8 mouse cellular contexts compared by ENCODE assay signal in genomic region chr1:192094451-192095170, GRCm38 (mm10). TPM values are rescaled to one million over a fixed set of nuclear protein-coding genes. Genes with fewer than 3 reads are reported as not detected.
DNase-seq lines count a peak whose midpoint lies in the region; ATAC-seq and TF ChIP-seq lines count a peak whose summit lies in the region.

No protein-coding gene starts in this region.

- H3K4me2 ChIP-seq in forebrain, embryonic 13.5 days, result no peak overlapping the region
- H3K4me2 ChIP-seq in lung, postnatal 0 days (replicated peaks; ENCODE audit: low read depth, low read length), result no peak overlapping the region

- no peaks in the 10 kb centered on the region for H3K9me3 ChIP-seq in forebrain, embryonic 10.5 days
- no peaks in the 10 kb centered on the region for H3K9me3 ChIP-seq in forebrain, embryonic 13.5 days (replicated peaks)
- no peaks in the 10 kb centered on the region for H3K9me3 ChIP-seq in lung, postnatal 0 days (ENCODE audit: low read length)

- H3K36me3 ChIP-seq in forebrain, embryonic 10.5 days (replicated peaks), result peaks cover 9% of the 10 kb centered on the region
- H3K36me3 ChIP-seq in forebrain, embryonic 13.5 days (ENCODE audit: poor library complexity, severe bottlenecking), result peaks cover 4% of the 10 kb centered on the region; the same call in 1 of the 2 replicates
- no peaks in the 10 kb centered on the region for H3K36me3 ChIP-seq in lung, postnatal 0 days (ENCODE audit: insufficient read depth, low read length)

- DNase-seq in forebrain, embryonic 10.5 days (ENCODE audit: extremely low spot score, low spot score), result peak; percentile 48
- peak; percentile 79 for DNase-seq in urinary bladder, postnatal 14 days (ENCODE audit: low spot score)
- DNase-seq in urinary bladder, adult 18-20 months (ENCODE audit: low spot score in 2 of 2), result no peak
- peak; percentile 84 for DNase-seq in embryo, embryonic 10 days (ENCODE audit: low spot score)
- DNase-seq in kidney, adult 9 months, result peak; percentile 88
- peak; percentile 78 for DNase-seq in lung, postnatal 0 days (ENCODE audit: low spot score)
- peak; percentile 35 to 64 for DNase-seq in spleen, postnatal 14 days (ENCODE audit: low spot score in 2 of 2)

- H3K9ac ChIP-seq in forebrain, embryonic 13.5 days, result no peak overlapping the region
- no peak overlapping the region for H3K9ac ChIP-seq in lung, postnatal 0 days (replicated peaks; ENCODE audit: low read depth)

- 63% methylated on average over 13 of the region's 13 CpGs for WGBS in forebrain, embryonic 10.5 days
- 62% methylated on average over 13 of the region's 13 CpGs for WGBS in forebrain, embryonic 13.5 days
- 57% methylated on average over 13 of the region's 13 CpGs for WGBS in lung, postnatal 0 days

- no peak for ATAC-seq in forebrain, embryonic 13.5 days
- ATAC-seq in lung, postnatal 0 days, result no peak

- TF ChIP-seq EP300 in lung, postnatal 0 days (IDR thresholded peaks at IDR 0.05), result no peak

- peaks cover 15% of the 10 kb centered on the region for H3K4me1 ChIP-seq in forebrain, embryonic 10.5 days
- H3K4me1 ChIP-seq in forebrain, embryonic 13.5 days, result peaks cover 6% of the 10 kb centered on the region
- H3K4me1 ChIP-seq in lung, postnatal 0 days (ENCODE audit: insufficient read depth, low read depth, low read length), result peaks cover 5% of the 10 kb centered on the region; the same call in 1 of the 2 replicates

- no peak overlapping the region for H3K27ac ChIP-seq in forebrain, embryonic 10.5 days
- no peak overlapping the region for H3K27ac ChIP-seq in forebrain, embryonic 13.5 days
- H3K27ac ChIP-seq in lung, postnatal 0 days (ENCODE audit: low read length), result no peak overlapping the region

- TF ChIP-seq CTCF in lung, postnatal 0 days (IDR thresholded peaks at IDR 0.05), result peak; percentile 88

- H3K4me3 ChIP-seq in forebrain, embryonic 10.5 days, result no peak overlapping the region
- H3K4me3 ChIP-seq in forebrain, embryonic 13.5 days, result no peak overlapping the region
- H3K4me3 ChIP-seq in lung, postnatal 0 days (ENCODE audit: low read depth, low read length), result no peak overlapping the region

- H3K27me3 ChIP-seq in forebrain, embryonic 10.5 days (ENCODE audit: poor library complexity, severe bottlenecking), result peaks cover 26% of the 10 kb centered on the region
- peaks cover 25% of the 10 kb centered on the region for H3K27me3 ChIP-seq in forebrain, embryonic 13.5 days
- H3K27me3 ChIP-seq in lung, postnatal 0 days (replicated peaks; ENCODE audit: insufficient read depth, low read length), result no peaks in the 10 kb centered on the region

RNA-seq across cellular contexts. Expression of gene Traf5, which starts 2.3 kb away (rescaled TPM):
- polyA plus RNA-seq in forebrain, embryonic 10.5 days (2016; fragmentation: Nextera tagmentation; extraction: Ambion mirVana), result 2.3 and 4.1 TPM in 2 replicates
- 2.7 and 4.1 TPM in 2 replicates for polyA plus RNA-seq in forebrain, embryonic 13.5 days (2015; fragmentation: Nextera tagmentation; extraction: Ambion mirVana)
- 27.0 and 27.1 TPM in 2 replicates for polyA plus RNA-seq in lung, postnatal 0 days (2015; fragmentation: Nextera tagmentation; extraction: Ambion mirVana)

RNA-seq across cellular contexts. Expression of gene Rcor3, which starts 43.3 kb away (rescaled TPM):
- polyA plus RNA-seq in forebrain, embryonic 10.5 days (2016; fragmentation: Nextera tagmentation; extraction: Ambion mirVana), result 14.2 and 14.7 TPM in 2 replicates
- polyA plus RNA-seq in forebrain, embryonic 13.5 days (2015; fragmentation: Nextera tagmentation; extraction: Ambion mirVana), result 20.3 and 22.2 TPM in 2 replicates
- 26.1 and 27.6 TPM in 2 replicates for polyA plus RNA-seq in lung, postnatal 0 days (2015; fragmentation: Nextera tagmentation; extraction: Ambion mirVana)

Comparison
In these comparisons a context has a peak if more than half of its experiments do, and no peak if none do; other contexts are left out.
1. DNase-seq: peak in forebrain, embryonic 10.5 days (single experiment), urinary bladder, postnatal 14 days (single experiment), embryo, embryonic 10 days (single experiment), kidney, adult 9 months (single experiment), lung, postnatal 0 days (single experiment) and spleen, postnatal 14 days (2 of 2); none in urinary bladder, adult 18-20 months (0 of 2).